Mouse (Mus musculus): ENCODE measurements around the gene Stap2.

GRCm38 (mm10) chr17:55956129-55956528 is 49.3 kb downstream of the Stap2 start:
- no peak for TF ChIP-seq EP300 (IDR thresholded peaks at IDR 0.05; ENCODE audit: insufficient read depth, low read depth, low read length)
- no peak for TF ChIP-seq POLR2A (IDR thresholded peaks at IDR 0.05; ENCODE audit: insufficient read depth, low read depth, low read length)
- TF ChIP-seq CTCF (IDR thresholded peaks at IDR 0.05), result no peak
